8 mouse cellular contexts compared by ENCODE assay signal in genomic region chr7:98309219-98310030, GRCm38 (mm10). TPM values are rescaled to one million over a fixed set of nuclear protein-coding genes. Genes with fewer than 3 reads are reported as not detected.
DNase-seq lines count a peak whose midpoint lies in the region; ATAC-seq and TF ChIP-seq lines count a peak whose summit lies in the region.

No protein-coding gene starts in this region.

- H3K9ac ChIP-seq in ES-E14 (ENCODE audit: insufficient read depth, low read depth, low read length, poor library complexity, severe bottlenecking): peak overlapping the region; percentile 92
- peak overlapping the region; percentile 78 for H3K9ac ChIP-seq in forebrain, embryonic 16.5 days (replicated peaks; ENCODE audit: low read depth, low read length)
- H3K9ac ChIP-seq in lung, embryonic 15.5 days: peak overlapping the region; percentile 87

- WGBS in forebrain, embryonic 16.5 days: under 1% methylated on average over 53 of the region's 53 CpGs
- under 1% methylated on average over 53 of the region's 53 CpGs for WGBS in lung, embryonic 15.5 days

- ATAC-seq in forebrain, embryonic 16.5 days: peak; percentile 98
- ATAC-seq in lung, embryonic 15.5 days (ENCODE audit: borderline replicate concordance, extremely low read depth, low FRiP score, low TSS enrichment): peak; percentile 100

- no peak overlapping the region for H3K27ac ChIP-seq in ES-E14 (ENCODE audit: insufficient read depth, low read depth, low read length, poor library complexity, severe bottlenecking)
- peak overlapping the region; percentile 37; the same call in 1 of the 2 replicates for H3K27ac ChIP-seq in forebrain, embryonic 16.5 days (ENCODE audit: low read length)
- peak overlapping the region; percentile 18; the same call in 1 of the 2 replicates for H3K27ac ChIP-seq in lung, embryonic 15.5 days

- no peaks in the 10 kb centered on the region for H3K9me3 ChIP-seq in ES-E14 (ENCODE audit: control insufficient read depth, insufficient read depth, low read depth, low read length)
- H3K9me3 ChIP-seq in forebrain, embryonic 16.5 days (ENCODE audit: control insufficient read depth, low read length): no peaks in the 10 kb centered on the region
- H3K9me3 ChIP-seq in lung, embryonic 15.5 days: no peaks in the 10 kb centered on the region

- peaks cover 0 to 2% of the 10 kb centered on the region in 2 experiments; a peak in 1 of 4 replicates for H3K4me1 ChIP-seq in ES-E14 (ENCODE audit: control insufficient read depth in 2 of 2, insufficient read depth in 2 of 2, low read length in 2 of 2, poor library complexity in 1 of 2)
- peaks cover 15% of the 10 kb centered on the region for H3K4me1 ChIP-seq in forebrain, embryonic 16.5 days (replicated peaks; ENCODE audit: control insufficient read depth, insufficient read depth, low read length)
- peaks cover 14% of the 10 kb centered on the region; the same call in 1 of the 2 replicates for H3K4me1 ChIP-seq in lung, embryonic 15.5 days

- no peaks in the 10 kb centered on the region for H3K36me3 ChIP-seq in ES-E14 (ENCODE audit: control insufficient read depth, insufficient read depth, low read length, poor library complexity, severe bottlenecking)
- no peaks in the 10 kb centered on the region for H3K36me3 ChIP-seq in forebrain, embryonic 16.5 days (ENCODE audit: control insufficient read depth, insufficient read depth)
- H3K36me3 ChIP-seq in lung, embryonic 15.5 days: no peaks in the 10 kb centered on the region

- DNase-seq in ES-E14 (ENCODE audit: low read depth, low spot score): peak; percentile 92
- DNase-seq in cerebellum, adult 11-12 months: peak; percentile 93
- DNase-seq in heart, postnatal 4 days: peak; percentile 97
- peak; percentile 82 to 84 for DNase-seq in layer of hippocampus, adult 8-10 months (ENCODE audit: low spot score in 2 of 2)
- peak; percentile 94 for DNase-seq in ovary, adult 18-20 months (ENCODE audit: low spot score)
- DNase-seq in thymus, postnatal 0 days (ENCODE audit: low spot score): peak; percentile 90

- H3K4me3 ChIP-seq in ES-E14 (ENCODE audit: insufficient read depth in 1 of 2, low read depth in 1 of 2, low read length in 2 of 2, poor library complexity in 1 of 2, severe bottlenecking in 1 of 2): peak overlapping the region; percentile 90 to 98
- peak overlapping the region; percentile 70 for H3K4me3 ChIP-seq in forebrain, embryonic 16.5 days (replicated peaks; ENCODE audit: low read length)
- H3K4me3 ChIP-seq in lung, embryonic 15.5 days: peak overlapping the region; percentile 74

- peak overlapping the region; percentile 72 for H3K4me2 ChIP-seq in forebrain, embryonic 16.5 days (ENCODE audit: low read length)
- H3K4me2 ChIP-seq in lung, embryonic 15.5 days: peak overlapping the region; percentile 92

- no peaks in the 10 kb centered on the region for H3K27me3 ChIP-seq in forebrain, embryonic 16.5 days (replicated peaks; ENCODE audit: control insufficient read depth, insufficient read depth, low read length)
- H3K27me3 ChIP-seq in lung, embryonic 15.5 days: no peaks in the 10 kb centered on the region

- in situ Hi-C loops in ES-E14 (cut with MboI; ENCODE audit: low sequenced_read_pairs in 2 of 2, unreplicated experiment in 2 of 2): no loop called here

TF ChIP-seq in ES-E14, 5 proteins besides CTCF, POLR2A, EP300 and RAD21:
- TF ChIP-seq ZNF384 (IDR thresholded peaks at IDR 0.05; ENCODE audit: low read depth, low read length) (no peak), HCFC1 (IDR thresholded peaks at IDR 0.05; ENCODE audit: borderline replicate concordance, insufficient read depth, low read length) (no peak), ZC3H11A (IDR thresholded peaks at IDR 0.05; ENCODE audit: borderline replicate concordance, low read depth, low read length) (no peak), CHD2 (IDR thresholded peaks at IDR 0.05; ENCODE audit: low read depth, low read length) (no peak), MAFK (IDR thresholded peaks at IDR 0.05; ENCODE audit: insufficient read depth, low read depth, low read length) (no peak)

RNA-seq across cellular contexts. Expression of gene Acer3, which starts 11.6 kb away (rescaled TPM):
- total RNA-seq in ES-E14 (2012; rRNA removed): 25.3 and 26.2 TPM in 2 replicates
- 8.5 and 9.1 TPM in 2 replicates for polyA plus RNA-seq in forebrain, embryonic 16.5 days (2015; fragmentation: Nextera tagmentation; extraction: Ambion mirVana)
- total RNA-seq in heart, postnatal 4 days (2021): 10 to 100 TPM; 18.0 to 22.0 TPM
- total RNA-seq in layer of hippocampus, adult 8-10 months (2022): 10 to 100 TPM; 22.7 to 32.0 (median 24.3) TPM
- 26.0 and 28.3 TPM in 2 replicates for polyA plus RNA-seq in lung, embryonic 15.5 days (2015; fragmentation: Nextera tagmentation; extraction: Ambion mirVana)
- 19.5 and 20.0 TPM in 2 replicates for polyA plus RNA-seq in thymus, postnatal 0 days (2015; fragmentation: Nextera tagmentation; extraction: Ambion mirVana)

RNA-seq across cellular contexts. Expression of gene Tsku, which starts 51.7 kb away (rescaled TPM):
- total RNA-seq in ES-E14 (2012; rRNA removed): 17.8 and 23.9 TPM in 2 replicates
- polyA plus RNA-seq in forebrain, embryonic 16.5 days (2015; fragmentation: Nextera tagmentation; extraction: Ambion mirVana): 7.9 and 8.0 TPM in 2 replicates
- total RNA-seq in heart, postnatal 4 days (2021): 1 to 10 TPM; 8.7 to 9.2 TPM
- 1 to 10 TPM; 1.6 to 2.8 (median 2.3) TPM for total RNA-seq in layer of hippocampus, adult 8-10 months (2022)
- 9.0 and 9.1 TPM in 2 replicates for polyA plus RNA-seq in lung, embryonic 15.5 days (2015; fragmentation: Nextera tagmentation; extraction: Ambion mirVana)
- polyA plus RNA-seq in thymus, postnatal 0 days (2015; fragmentation: Nextera tagmentation; extraction: Ambion mirVana): 3.3 and 4.1 TPM in 2 replicates
